Mouse (Mus musculus) ES-E14 (cell line): ENCODE results near the gene Mast4. TPM values are rescaled to one million over a fixed set of nuclear protein-coding genes. Genes with fewer than 3 reads are reported as not detected.

Source experiments
- DNase-seq: peaks from one replicate; pipeline ENCODE4 v3.0.0-alpha.2; 2013; ENCODE audit warnings: low read depth, low spot score
- H3K27ac ChIP-seq: 2 replicates; pipeline ENCODE4 v1.5.1; 2012; ENCODE audit warnings: low read depth, mild to moderate bottlenecking, low read length, moderate library complexity, mixed read lengths; ENCODE audit not compliant: poor library complexity, insufficient read depth, severe bottlenecking
- H3K36me3 ChIP-seq: 2 replicates; pipeline ENCODE4 v1.6.1; 2012; ENCODE audit warnings: mild to moderate bottlenecking, low read length, moderate library complexity, mixed read lengths; ENCODE audit not compliant: control insufficient read depth, poor library complexity, insufficient read depth, severe bottlenecking
- H3K4me1 ChIP-seq, 2 experiments: fragments of 150-350 bp in 1 of 2; sonication (generic) in 1 of 2; 2 replicates each; pipeline ENCODE4 v1.6.1; 2012; ENCODE audit warnings: low read length in 2 of 2, mild to moderate bottlenecking in 1 of 2, mixed read lengths in 1 of 2; ENCODE audit not compliant: control insufficient read depth in 2 of 2, insufficient read depth in 2 of 2, poor library complexity in 1 of 2
- H3K4me3 ChIP-seq, 2 experiments: fragments of 150-350 bp in 1 of 2; sonication (generic) in 1 of 2; 2 replicates each; pipeline ENCODE4 v1.5.1; 2012; ENCODE audit warnings: low read length in 2 of 2, low read depth in 1 of 2, mild to moderate bottlenecking in 1 of 2, mixed read lengths in 1 of 2; ENCODE audit not compliant: insufficient read depth in 1 of 2, poor library complexity in 1 of 2, severe bottlenecking in 1 of 2
- H3K9ac ChIP-seq: 2 replicates; pipeline ENCODE4 v1.6.1; 2012; ENCODE audit warnings: low read depth, mild to moderate bottlenecking, low read length, mixed read lengths; ENCODE audit not compliant: poor library complexity, insufficient read depth, severe bottlenecking
- H3K9me3 ChIP-seq: fragments of 150-350 bp; sonication (generic); 2 replicates; pipeline ENCODE4 v1.6.1; 2012; ENCODE audit warnings: low read depth, mild to moderate bottlenecking, low read length; ENCODE audit not compliant: control insufficient read depth, insufficient read depth
- CHD2 ChIP-seq: IDR thresholded peaks from 2 replicates; pipeline ENCODE4 v1.6.1; 2014; ENCODE audit warnings: mild to moderate bottlenecking, low read depth, low read length, inconsistent platforms
- HCFC1 ChIP-seq: IDR thresholded peaks from 2 replicates; pipeline ENCODE4 v1.6.1; 2012; ENCODE audit warnings: low read length, inconsistent platforms, borderline replicate concordance; ENCODE audit not compliant: insufficient read depth
- MAFK ChIP-seq: IDR thresholded peaks from 2 replicates; pipeline ENCODE4 v1.6.1; 2014; ENCODE audit warnings: mild to moderate bottlenecking, low read depth, low read length, inconsistent platforms; ENCODE audit not compliant: insufficient read depth
- ZC3H11A ChIP-seq: IDR thresholded peaks from 2 replicates; pipeline ENCODE4 v1.6.1; 2012; ENCODE audit warnings: low read depth, mild to moderate bottlenecking, inconsistent platforms, low read length, borderline replicate concordance
- ZNF384 ChIP-seq: IDR thresholded peaks from 2 replicates; pipeline ENCODE4 v1.6.1; 2012; ENCODE audit warnings: low read depth, low read length, inconsistent platforms
- in situ Hi-C, 2 experiments: fragments of 600-800 bp; cut with MboI; formaldehyde crosslinking; loops; one replicate each; pipeline ENCODE4 v1.15.1; 2025; ENCODE audit warnings: low sequenced_read_pairs in 2 of 2, inconsistent platforms in 1 of 2; ENCODE audit not compliant: unreplicated experiment in 2 of 2
- total RNA-seq: library from RNA; depleted of rRNA; stranded (reverse); fragments of 300-350 nt; gene quantifications from 2 replicates; pipeline ENCODE4 v1.2.3, GENCODE M21; 2012

The Mast4 gene
- total RNA-seq, 1 experiment: 8.3 TPM

DNA sequence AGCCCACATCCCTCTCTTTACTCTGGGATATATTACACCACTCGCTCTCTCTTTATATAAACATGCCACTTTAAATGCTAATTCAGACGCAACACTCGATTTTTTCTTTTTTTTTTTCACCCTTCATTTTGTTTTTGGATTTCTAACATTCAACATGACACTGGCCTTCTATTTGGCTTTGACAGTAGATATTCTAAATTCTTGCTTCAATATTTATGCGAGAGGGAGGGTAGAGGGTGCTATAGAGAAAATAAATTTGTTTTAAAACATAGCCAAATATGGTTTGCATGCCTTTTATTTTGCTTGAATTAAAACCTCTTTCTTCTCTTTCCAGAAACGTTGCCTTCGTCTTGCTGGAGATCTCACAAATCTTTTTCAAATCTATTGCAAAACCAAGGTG lies 315.8 kb downstream of the Mast4 start:
- DNase-seq: no peak
- in situ Hi-C loops: no loop called here
- Histone ChIP-seq H3K9me3 (no peaks in the 10 kb centered on the region), H3K36me3 (no peaks in the 10 kb centered on the region), H3K4me3 (no peak overlapping the region), H3K9ac (no peak overlapping the region), H3K4me1 (no peaks in the 10 kb centered on the region), H3K27ac (no peak overlapping the region)
- TF ChIP-seq ZC3H11A (no peak), MAFK (no peak), CHD2 (no peak), ZNF384 (no peak), HCFC1 (no peak)

DNA sequence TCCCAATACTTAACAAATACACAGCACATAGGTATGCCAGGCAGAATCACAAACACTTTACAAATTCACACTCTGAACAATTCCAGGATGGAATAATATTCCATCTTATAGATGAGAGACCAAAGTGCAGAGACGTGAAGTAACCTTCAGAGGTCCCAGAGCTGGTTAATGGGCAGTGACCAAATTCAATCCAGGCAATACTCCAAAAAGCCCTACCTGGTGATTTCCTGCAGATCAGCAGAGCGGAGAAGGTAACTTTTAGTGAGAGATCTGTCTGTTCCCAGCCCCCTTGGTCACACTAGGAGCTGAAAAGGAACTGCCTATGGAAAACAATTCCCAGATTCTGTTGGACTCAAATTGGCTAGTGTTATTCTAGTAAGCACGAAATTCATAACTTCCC lies 316.6 kb downstream of the Mast4 start:
- no peak for DNase-seq
- no peak overlapping the region for H3K9ac ChIP-seq
- no peak overlapping the region for H3K27ac ChIP-seq
- in situ Hi-C loops: no loop called here
- TF ChIP-seq CHD2: no peak
- no peak for TF ChIP-seq HCFC1
- TF ChIP-seq MAFK: no peak
- TF ChIP-seq ZNF384: no peak
- no peak for TF ChIP-seq ZC3H11A
- no peaks in the 10 kb centered on the region for H3K4me1 ChIP-seq
- no peaks in the 10 kb centered on the region for H3K36me3 ChIP-seq
- no peak overlapping the region for H3K4me3 ChIP-seq
- H3K9me3 ChIP-seq: no peaks in the 10 kb centered on the region

DNA sequence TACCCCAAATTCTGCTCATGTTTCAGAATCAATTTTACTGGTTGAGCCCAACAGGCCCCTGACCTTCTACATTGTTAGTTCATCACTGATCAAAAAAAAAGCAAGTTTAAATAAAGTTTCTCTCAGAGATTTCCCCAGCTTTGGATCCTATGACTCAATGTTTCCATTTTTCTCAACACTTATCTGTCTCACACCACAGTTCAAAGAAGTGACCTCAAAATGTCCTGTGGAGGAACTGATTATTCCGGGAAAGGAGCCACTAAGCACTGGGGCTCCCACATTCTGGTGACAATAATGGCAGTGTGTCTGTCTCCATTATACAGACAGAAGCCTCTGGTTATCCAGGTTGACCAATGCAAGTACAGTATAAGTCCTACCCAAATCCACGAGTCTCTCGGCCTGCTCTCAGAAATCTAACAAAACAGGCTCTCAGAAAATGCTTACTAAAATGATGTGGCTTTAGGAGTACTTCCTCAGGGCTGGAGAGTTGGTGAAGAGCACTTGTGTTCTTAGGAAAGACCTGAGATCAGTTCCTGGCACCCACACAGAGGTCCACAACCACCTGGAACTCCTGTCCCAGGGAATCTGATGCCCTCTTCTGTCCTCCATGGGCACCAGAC lies 319.1 kb downstream of the Mast4 start:
- no peak overlapping the region for H3K27ac ChIP-seq
- no peaks in the 10 kb centered on the region for H3K4me1 ChIP-seq
- H3K9ac ChIP-seq: no peak overlapping the region
- H3K36me3 ChIP-seq: no peaks in the 10 kb centered on the region
- no peak for DNase-seq
- TF ChIP-seq HCFC1: no peak
- TF ChIP-seq CHD2: no peak
- no peak for TF ChIP-seq ZC3H11A
- TF ChIP-seq ZNF384: no peak
- no peak for TF ChIP-seq MAFK
- no peak overlapping the region for H3K4me3 ChIP-seq
- H3K9me3 ChIP-seq: no peaks in the 10 kb centered on the region
- in situ Hi-C loops: no loop called here

DNA sequence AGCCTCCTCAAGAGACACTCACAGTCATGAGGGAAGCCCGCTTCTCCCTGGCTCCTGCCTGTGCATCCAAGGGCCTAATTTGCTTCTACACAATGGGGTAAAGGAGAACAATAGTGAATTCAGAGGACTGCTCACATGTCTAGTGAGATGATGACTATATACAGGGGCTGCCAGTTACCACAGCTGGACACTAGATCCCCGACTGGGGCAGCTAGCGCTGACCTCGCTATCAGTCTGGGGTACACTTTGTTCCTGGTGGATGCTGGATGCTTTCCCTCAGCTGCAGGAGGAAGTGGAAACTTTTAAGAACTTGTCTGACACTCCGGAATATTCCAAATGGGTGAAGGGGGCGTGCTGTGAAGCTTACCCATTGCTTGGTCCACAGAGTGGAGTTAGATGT lies 319.7 kb downstream of the Mast4 start:
- TF ChIP-seq ZC3H11A: no peak
- TF ChIP-seq MAFK: no peak
- no peak for TF ChIP-seq CHD2
- TF ChIP-seq ZNF384: no peak
- TF ChIP-seq HCFC1: no peak
- Histone ChIP-seq H3K9ac (no peak overlapping the region), H3K36me3 (no peaks in the 10 kb centered on the region), H3K9me3 (no peaks in the 10 kb centered on the region), H3K4me1 (no peaks in the 10 kb centered on the region), H3K27ac (no peak overlapping the region), H3K4me3 (no peak overlapping the region)
- in situ Hi-C loops: no loop called here
- no peak for DNase-seq

DNA sequence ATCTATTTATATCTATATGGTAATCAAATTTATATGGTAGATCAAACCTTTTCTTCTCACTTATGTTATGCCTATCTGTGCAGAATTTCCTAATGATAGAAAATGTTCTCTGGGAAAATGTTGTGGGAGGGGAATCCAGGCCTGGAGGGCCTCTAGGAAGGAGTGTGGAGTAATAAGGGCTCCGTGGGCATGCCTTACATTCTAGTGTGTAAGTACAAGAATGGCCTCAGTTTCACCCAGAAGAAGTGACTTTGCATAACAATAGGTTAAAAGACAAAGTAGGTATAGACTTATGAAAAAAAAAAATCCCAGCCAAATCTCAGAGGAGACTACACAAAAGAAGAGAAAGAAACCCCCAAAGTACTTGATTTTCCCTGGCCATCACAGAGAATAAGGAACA lies 320.1 kb downstream of the Mast4 start:
- no peaks in the 10 kb centered on the region for H3K4me1 ChIP-seq
- in situ Hi-C loops: no loop called here

More for the DNA sequence above, 320.1 kb downstream of the Mast4 start:
- no peak overlapping the region for H3K9ac ChIP-seq
- H3K4me3 ChIP-seq: no peak overlapping the region
- no peaks in the 10 kb centered on the region for H3K9me3 ChIP-seq
- TF ChIP-seq HCFC1 (no peak), ZNF384 (no peak), MAFK (no peak), ZC3H11A (no peak), CHD2 (no peak)
- no peaks in the 10 kb centered on the region for H3K36me3 ChIP-seq
- DNase-seq: no peak
- H3K27ac ChIP-seq: no peak overlapping the region
